Mouse (Mus musculus) spleen, postnatal 0 days (tissue): ENCODE data around the gene Vmn2r15. TPM values are rescaled to one million over a fixed set of nuclear protein-coding genes. Genes with fewer than 3 reads are reported as not detected.

Source experiments
- polyA plus RNA-seq: library from polyadenylated mRNA; unstranded; fragments of >200 nt; fragmentation: Nextera tagmentation; extraction: Ambion mirVana; gene quantifications from 2 replicates; pipeline ENCODE4 v1.2.1, GENCODE M21; 2015

Gene Vmn2r15
- polyA plus RNA-seq, result not detected in 2 replicates

DNA sequence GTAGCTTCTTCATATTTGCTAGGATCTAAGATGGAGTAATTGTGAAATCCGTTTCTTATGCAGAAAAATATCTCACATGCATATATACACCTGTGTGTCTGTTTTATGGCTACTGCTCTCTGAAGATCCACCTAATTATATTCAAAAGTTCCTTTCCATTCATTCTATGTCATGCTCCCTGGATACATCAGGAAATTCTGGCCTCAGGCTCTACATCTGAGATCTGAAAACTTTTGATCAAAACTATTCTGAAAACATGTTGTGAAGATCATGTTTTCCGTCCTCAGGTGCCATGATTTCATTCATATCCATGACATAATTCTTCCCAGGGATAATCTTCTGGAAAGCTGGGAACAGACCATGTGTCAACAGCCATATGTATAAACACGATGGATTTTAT is at the start of gene Vmn2r15:
Vmn2r15 (minus strand) TSS at position 101 of the 400 bp plus-strand sequence.

GRCm38 (mm10) chr5:109329862-109330261 is 32.4 kb upstream of the Vmn2r15 start, which contains the start of gene Vmn2r16:
TSS of gene Vmn2r16 (plus strand) at chr5:109330162.

Other genes starting within 250 kb of the Vmn2r15 start
- gene Vmn2r11, start 238.1 kb downstream of the Vmn2r15 start, polyA plus RNA-seq, result not detected in 2 replicates
- gene Vmn2r12, start 199.7 kb downstream of the Vmn2r15 start, polyA plus RNA-seq, result not detected in 2 replicates
- gene Vmn2r13, start 105.4 kb downstream of the Vmn2r15 start, polyA plus RNA-seq, result not detected in 2 replicates
- gene Vmn2r14, start 72.9 kb downstream of the Vmn2r15 start, polyA plus RNA-seq, result not detected in 2 replicates
- not detected in 2 replicates for gene Vmn2r16, start 32.5 kb upstream of the Vmn2r15 start, polyA plus RNA-seq
- not detected in 2 replicates for gene Vmn2r17, start 122.0 kb upstream of the Vmn2r15 start, polyA plus RNA-seq